Mouse (Mus musculus) heart, adult 18-20 months (tissue): Measurements from ENCODE around the gene Poln. TPM values are rescaled to one million over a fixed set of nuclear protein-coding genes. Genes with fewer than 3 reads are reported as not detected.
A peak's percentile ranks its signal among the peaks of the same experiment; 100 is the strongest.

Experiments used
- DNase-seq, 2 experiments: peaks; one replicate each; pipeline ENCODE4 v3.0.0; 2021 to 2022; ENCODE audit warnings: mixed read lengths in 1 of 2
- total RNA-seq, 2 experiments: library from RNA; stranded (reverse); gene quantifications; 2 replicates each; pipeline ENCODE4 v1.2.3; 2021

The Poln gene
- total RNA-seq, 2 experiments from 2014 or later, result 10.9 to 13.0 TPM

DNA sequence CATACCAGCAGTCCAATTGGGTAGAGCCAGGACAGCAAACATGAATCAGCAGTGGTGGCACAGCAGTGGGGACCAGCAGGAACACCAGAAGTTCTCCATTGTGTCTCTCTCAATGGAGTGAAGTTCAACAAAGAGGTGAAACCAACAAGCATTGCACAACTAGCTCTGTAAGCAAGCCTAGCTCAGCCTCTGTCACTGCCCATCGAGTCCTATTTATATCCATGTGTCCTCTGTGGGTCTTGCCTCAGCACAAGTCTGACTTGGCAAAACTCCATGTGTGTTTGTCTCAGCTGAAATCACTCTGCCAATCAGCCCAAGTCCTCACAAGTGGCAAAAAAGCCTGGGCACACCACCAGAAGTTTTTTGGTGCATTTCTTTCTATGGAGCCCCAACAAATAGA, 63.6 kb downstream of the Poln start:
- DNase-seq, result peak; percentile 31 to 39

DNA sequence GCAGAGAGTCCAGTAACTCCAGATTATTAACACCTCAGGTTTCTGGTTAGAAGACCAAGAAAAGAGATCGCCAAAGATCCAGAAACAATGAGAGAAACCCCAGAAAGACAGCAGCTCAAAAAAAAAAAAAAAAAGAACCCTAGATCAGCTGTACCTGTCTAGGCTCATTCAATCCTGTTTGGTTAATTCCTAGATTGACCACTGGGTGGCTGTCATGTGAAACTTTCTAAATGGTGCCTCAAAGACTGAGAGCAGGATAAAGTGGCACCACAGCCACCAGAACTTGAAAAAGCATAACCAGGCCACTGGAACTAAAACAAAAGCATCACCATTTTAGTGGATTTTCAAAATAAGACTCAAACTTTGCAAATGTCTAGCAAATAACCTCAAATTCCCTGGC, 71.9 kb downstream of the Poln start:
- peak; percentile 36 to 69 for DNase-seq

DNA sequence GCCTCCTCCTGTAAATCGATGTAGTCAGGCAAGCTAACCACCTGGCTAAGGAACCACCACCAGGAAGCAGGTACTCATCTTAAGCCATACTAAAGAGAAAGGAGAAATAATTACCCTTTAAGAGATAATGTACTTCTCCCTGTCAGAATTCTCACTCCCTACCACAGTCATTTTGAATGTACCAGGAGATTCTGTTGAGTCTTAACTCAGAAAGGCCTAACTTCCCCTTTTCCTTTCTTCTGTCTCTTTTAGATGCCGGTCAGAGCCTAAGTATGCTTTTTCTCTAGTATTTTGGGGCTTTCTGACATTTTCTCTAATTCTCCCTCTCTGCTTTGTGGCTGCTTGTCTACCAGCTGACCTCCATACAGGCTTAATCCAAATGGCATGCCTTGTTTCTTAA, 76.2 kb downstream of the Poln start:
- DNase-seq, result no peak

DNA sequence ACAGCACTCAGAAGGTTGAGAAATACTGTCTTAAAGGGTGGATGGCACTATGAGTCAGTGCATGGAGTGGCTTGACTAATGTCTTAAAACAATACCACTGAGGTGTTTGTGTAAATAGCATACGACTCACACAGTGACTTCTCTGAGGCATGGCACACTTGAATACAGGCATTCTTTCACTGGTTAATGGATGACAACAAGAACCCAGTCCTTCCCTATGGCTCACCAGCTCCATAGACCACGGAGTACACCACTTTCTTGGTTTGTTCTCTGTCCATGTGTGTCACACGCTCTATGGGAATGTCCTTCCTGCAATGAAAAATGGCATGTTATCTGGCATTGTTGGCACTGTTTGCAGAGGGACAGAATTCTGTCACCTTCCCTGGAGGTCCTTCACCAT, 136.7 kb downstream of the Poln start:
- peak; percentile 6 to 9 for DNase-seq

DNA sequence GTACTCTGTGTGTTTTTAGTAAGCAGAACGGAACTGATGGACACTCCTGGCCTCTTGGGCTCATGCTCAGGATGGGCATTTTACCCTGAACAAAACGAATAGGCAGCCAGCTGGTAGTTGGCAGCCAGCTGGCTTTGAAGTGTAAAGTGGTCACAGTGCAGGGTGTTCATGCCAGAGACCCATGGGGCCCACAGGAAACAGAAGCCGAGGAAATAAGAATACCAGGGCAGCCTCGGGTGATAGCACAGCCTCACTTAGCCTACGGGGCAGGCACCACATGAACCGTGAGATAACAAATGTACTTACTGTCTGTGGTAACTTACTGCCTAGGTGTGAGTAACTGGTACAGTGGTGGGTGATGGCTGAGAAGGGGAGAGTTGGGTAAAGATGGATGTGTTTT, 138.2 kb downstream of the Poln start:
- DNase-seq, result no peak

DNA sequence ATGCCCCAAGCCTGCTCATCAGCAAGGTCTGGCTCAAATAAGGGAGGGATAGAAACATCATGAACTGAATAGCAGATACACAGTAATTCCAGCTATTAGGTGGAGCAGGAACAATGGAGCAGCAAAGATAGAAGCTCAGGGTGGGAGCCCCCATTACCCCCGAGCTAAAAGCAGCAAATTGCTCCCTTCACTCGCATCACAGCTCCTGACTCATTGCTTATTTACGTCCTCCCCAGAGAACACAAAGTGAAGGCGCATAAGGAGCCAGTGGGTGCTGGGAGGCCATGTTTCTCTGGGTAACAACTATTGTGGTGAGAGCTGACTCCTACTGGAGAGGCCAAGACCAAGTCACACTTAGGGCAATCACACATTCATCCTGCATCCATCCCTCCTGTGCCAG, 139.1 kb downstream of the Poln start:
- DNase-seq, result no peak

DNA sequence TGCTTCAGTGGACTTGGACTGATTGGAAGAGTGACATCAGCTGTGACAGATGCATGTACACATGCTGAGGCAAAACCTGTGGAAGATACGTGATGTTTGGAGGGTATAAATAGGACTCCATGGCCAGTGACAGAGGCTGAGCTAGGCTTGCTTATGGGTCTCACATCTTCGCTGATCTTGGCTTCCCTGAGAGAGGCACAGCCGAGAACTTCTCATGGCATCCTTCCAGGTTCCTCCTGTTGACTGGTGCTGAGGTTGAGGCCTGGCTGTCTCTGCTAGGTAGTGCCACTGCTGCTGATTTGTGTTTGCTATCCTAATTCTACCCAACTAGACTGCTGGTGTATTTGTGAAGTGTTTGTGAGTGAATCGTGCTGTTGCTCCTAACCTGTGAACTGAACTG, 150.3 kb downstream of the Poln start:
- DNase-seq, result no peak

DNA sequence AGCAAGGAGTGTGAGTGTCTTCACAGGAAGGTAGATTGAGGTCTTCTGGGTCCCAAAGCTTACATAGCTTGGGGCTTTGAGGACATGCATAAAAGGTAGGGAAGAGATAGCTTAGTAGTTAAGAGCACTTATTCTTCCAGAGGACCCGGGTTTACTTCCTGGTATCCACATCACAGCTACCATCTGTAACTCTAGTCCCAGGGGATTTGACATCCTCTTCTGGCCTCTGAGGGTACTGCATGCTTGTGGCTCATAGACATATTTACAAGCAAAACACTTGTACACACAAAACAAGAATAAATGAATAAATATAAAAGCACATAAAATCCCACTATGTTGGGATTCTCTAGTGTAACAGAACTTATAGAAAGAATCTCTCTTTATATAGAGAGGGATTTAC, 154.6 kb downstream of the Poln start:
- no peak for DNase-seq

DNA sequence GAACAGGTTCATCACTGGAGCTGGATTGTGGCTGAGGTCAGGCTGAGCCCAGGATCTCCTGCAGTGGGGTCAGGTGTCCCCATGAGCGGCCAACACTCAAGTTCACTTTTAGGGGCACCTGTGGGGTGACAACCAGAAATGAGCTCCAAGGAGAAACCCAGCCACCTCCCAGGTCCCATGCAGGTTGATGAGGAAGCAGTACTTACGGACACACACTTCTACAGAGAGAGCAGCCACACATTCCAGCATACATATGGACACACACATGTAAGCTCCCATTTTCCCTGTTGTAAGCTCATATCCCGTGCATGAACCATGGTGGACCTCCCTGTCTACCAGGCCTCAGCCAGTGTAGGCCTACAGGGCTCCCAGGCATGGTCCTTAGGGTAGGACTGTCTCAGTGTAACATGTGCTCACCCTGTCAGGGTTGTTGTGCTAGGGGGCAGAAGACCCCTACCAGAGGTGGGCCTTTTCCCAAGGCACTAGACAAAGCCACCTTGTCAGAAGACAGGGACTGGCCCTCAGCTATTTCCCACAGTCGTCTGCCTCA, 161.8 kb downstream of the Poln start:
- no peak for DNase-seq

DNA sequence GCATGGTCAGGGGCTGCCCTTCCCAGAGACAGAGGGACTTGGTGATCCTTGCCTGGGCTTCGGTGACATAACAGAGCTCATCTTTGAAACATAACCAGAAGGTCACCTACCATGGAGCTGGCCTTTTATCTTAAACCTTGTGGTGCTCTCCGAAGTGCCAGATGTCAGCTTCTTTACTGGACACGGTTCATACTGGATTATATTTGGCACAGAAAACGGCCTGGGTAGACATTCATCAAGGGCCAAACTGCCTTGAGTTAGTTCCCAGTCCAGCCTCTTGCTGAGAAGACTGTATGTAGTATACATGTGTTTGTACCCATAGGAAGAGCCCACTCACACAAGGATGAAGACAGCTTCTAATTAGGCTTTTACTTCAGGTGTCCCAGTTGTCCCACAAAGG, 162.4 kb downstream of the Poln start:
- DNase-seq, result no peak

DNA sequence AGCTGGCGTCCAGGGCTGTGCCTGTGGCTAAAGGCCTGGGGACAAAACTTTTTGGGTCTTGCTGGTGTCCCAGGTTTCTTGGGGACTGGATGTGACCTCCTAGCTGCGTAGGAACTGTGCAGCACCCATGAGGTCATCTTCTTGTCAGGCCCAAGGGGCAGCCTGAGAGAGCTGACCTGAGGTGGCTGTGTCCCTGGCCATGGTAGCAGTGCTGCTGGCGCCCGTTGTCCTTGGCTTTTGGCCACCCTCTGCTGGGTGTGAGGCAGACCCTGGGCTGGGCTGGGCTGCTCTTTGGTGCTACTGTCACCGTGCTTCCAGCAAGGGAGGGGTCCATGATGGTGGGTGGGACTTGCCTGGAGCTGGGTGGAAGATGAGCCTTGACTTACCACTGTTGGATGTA, 164.6 kb downstream of the Poln start:
- DNase-seq, result no peak

DNA sequence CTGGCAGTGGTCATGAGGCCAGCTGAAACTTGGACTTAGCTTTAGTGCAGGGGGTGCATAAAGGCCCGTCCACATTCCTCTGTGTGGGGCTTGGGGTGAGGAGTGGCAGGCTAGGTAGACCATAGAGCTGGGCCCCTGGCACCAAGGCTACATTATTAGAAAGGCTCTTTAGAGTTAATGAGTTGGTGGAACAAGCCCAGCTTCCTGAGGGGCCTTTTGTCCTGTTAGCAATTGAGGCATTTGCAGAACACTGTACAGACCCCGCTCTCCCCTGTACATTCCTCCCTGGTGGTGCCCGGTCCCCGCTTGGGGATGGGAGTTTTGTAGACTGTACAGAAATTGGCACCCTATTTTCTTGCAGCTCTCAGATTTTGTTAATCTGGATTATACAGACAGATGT, 166.6 kb downstream of the Poln start:
- DNase-seq, result no peak

DNA sequence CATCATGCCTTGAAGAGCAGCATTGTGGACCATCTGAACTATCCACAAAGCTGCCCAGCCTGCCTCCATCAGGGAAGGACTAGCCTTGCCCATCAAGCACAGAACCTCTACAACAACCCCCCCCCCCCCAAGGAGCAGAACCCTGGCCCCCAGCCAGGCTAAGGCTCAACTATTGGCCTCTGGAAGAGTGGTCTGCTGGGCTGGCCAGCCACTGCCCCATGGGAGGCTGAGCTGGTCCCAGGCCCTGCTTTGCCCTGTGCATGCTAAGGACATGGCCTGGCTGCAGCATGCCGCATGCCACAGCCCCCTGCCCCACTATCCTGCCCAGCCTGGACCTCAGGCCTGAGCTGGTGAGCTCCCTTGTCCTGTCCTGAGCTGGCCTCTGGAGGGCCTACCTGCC, 167.8 kb downstream of the Poln start:
- no peak for DNase-seq

DNA sequence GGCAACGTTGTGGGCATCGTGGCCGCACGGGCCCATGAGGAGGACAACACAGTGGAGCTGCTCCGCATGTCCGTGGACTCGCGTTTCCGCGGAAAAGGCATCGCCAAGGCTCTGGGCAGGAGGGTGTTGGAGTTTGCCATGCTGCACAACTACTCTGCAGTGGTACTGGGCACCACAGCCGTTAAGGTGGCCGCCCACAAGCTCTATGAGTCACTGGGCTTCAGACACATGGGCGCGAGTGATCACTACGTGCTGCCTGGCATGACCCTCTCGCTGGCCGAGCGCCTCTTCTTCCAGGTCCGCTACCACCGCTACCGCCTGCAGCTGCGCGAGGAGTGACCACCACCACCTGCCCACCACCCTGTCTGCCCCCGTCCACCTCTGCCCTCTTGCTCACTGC, 168.4 kb downstream of the Poln start:
- no peak for DNase-seq

DNA sequence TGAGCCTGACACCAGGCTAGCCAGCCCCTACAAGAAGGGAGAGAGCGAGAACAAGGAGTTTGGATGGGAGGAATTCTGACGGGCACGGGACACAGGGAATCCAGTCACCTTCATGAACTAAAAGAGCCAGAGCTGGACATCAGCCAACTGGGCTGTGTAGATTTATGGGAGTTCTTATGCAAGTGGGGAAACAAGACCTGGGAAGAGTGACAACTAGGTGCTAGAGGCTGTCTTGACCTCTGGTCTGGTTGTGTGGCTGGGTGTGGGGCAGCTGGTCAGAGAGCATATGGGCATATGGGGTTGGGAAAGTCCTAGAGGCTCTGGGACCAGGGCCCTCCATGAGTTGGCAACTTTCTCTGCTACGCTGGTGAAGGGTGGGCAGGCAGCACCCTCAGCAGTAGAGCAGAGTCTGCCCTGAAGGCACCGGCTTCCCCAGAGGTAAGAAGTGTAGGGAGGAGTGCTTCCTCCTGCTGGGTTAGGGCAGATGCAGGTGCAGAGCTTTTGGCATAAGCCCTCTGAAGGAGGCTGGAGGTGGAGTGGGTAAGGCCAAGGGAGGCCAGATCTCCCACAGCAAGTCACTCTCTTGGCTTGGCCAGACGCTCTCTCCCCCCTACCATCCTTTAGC, 169.7 kb downstream of the Poln start:
- DNase-seq, result no peak

DNA sequence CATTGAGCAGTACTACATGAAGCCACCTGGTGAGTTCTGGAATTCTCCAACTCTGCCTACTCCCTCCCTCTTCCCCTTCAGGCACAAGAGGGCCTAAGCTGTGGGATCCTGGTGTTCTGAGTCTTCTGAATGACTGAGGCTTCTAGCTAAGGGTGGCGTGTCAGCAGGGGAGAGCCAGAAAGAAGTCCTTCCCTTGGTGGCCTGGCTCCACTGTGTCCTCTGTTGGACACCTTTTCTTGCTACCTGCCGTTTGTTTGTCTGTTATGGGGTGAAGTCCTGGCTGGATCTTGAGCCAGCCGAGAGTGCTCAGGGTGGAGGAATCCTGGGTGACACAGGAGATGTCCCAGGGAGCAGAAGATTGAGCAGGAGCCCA, 170.8 kb downstream of the Poln start:
- DNase-seq, result no peak

DNA sequence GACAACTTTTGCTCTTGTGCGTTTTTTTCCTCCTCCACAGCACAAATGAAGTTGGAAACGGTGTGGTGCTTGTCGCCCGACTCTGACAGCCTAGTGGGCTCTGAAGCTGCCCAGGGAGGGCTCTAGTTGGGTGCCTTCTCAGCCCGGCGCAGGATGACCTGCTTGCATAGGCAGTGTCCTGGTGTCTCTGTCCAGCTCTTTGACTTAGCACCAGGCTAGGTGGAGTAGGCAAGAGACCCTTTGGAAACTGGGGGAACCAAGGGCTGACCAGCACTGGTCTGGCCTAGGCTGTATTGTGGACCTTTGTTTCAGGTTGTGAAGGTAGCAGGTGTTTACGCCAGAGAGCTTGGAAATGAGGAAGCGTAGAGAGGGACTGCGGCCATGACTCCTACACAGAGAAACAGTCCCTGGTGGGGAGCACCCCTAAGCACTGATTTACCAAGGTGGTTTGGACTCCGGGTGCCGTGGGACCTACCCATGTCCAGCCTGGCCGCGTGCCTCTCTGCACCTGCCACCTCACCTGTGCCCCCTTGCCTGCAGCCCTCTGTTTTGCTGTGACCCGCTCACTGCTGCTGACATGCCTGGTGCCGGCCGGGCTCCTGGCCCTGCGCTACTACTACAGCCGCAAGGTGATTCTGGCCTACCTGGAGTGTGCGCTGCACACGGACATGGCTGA, 171.3 kb downstream of the Poln start:
- no peak for DNase-seq

DNA sequence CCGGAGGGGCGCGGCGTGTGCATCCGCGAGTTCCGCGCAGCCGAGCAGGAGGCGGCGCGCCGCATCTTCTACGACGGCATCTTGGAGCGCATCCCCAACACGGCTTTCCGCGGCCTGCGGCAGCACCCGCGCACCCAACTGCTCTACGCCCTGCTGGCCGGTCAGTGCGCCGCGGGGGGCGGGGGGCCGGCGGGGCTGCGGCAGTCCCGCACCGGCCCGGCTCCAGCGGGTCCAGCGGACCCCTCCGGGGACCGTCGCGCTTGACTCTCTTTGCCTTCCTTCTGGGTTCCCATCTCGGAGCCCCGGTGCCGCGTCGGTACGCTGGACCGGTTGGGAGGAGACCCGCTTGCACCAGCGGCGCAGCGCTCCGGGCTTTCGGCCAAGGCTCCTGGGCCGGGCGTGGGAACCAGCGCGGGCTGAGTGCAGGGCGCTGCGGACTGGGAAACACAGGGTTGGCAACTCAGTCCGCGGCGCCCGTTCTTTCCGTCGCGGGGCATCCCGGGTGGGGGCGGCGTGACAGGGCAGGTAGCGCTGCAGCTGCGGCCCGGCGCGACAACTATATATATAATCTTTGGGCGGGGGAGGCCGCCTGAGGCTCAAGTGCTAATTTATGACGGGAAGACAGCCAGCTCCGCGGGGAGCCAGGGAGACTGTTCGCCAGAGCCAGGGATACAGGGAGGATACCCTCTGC, 172.1 kb downstream of the Poln start:
- DNase-seq, result peak; percentile 42 to 67

DNA sequence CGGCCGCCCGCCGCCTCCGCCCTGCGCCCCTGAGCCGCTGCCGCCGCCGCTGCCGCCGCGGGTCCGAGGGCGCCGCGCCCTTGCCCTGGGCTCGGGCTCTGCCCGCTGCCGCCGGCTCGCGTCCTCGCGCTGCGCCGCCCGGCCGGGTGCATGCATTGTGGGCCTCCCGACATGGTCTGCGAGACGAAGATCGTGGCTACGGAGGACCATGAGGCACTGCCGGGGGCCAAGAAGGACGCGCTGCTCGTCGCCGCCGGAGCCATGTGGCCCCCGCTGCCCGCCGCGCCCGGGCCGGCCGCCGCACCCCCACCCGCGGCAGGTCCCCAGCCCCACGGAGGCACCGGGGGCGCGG, 172.6 kb downstream of the Poln start:
- no peak for DNase-seq

DNA sequence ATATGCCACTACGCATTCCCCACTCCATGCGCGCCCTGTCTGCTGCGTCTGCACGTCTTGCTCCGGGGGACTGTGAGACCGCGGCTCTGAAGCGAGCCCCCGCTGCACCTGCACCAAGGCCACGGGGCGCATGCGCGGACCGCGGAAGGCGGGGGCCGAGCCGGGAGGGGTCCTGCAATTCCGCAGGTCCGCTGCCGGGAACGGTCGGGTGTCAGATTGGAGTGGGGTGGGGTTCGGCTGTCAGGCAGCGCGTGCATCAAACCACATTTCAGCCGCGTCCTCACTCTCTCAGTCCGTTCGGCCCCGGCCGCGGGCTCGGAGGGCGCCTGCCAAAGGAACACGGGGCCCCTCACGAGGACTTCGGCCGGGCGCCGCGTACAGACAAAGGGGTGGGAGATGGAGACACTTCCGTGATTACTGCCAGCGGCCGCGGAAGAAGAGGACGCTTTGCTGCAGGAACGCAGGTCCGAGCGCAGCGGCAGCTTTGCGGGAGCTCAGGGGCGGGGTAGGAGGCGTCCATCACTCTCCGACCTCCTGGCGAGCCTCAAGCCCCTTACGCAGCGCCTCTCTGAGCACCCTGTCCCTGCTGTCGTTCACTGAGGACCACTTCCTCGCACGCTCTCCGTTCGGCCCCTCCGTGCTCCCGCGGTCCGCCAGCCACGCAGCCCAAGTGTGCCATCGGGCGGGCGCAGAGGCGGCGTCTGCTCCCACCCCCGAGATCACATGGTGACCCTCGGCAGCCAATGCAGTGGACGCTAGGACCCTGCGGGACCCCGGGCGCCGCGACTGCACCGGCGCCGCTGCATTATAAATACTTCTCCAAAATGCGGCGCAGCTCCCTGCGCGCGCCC, 173.2 kb downstream of the Poln start, which contains the start of gene Nat8l:
TSS of gene Nat8l (plus strand) at position 142 of the 851 bp plus-strand sequence.
- DNase-seq, result peak; percentile 45 to 56

DNA sequence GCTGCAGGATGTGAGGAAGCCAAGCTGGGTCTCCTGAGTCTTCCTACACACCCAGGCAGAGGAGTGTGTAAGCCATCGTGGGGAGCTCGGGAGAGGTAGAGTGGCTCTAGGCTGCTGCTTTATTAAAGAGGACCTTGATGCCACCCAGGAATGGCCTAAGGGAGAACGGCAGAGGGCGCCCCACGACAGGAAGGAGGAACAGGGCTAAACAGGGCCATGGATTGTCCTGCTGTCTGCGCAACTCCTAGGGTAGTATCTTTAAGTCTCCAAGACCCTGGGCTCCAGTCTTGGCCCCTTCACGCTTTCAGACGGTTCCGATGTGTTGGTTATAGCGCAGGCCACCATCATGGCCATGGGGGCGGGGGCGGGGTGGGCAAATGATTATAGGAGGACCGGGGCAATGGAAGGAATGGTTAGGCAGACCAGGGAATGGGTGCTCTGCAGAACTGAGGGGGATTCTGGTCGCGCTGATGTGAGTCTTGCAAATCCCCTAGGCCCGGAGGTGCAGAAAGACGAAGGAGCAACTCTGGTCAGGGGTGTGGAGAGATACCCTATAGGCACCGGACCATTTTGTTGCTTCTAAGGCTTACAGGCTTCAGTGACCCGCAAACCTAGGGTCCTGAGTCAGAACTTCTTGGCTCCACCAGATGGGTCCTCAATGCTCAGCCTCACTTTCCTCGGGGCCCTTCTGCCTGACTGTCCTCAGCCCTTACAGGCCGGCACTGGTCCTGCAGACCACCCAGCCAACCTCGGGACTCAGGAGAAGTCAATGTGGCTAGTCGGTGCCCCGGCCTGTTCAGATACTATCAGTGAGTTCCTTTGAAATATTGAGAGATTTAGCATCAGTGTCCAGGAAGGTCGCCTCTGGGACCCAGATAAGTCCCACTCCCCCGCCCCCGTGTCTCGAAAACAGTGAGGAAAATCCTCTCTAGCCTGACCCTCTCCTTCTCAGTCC, 174.3 kb downstream of the Poln start:
- DNase-seq, result peak in 1 of 2 experiments; percentile 58
